Mouse (Mus musculus) megakaryocyte, embryonic 14.5 days (primary cell): ENCODE data around the gene Nosip. TPM values are rescaled to one million over a fixed set of nuclear protein-coding genes. Genes with fewer than 3 reads are reported as not detected.

Experiments
- H3K27me3 ChIP-seq: replicated peaks from 2 replicates; pipeline ENCODE3; 2012; ENCODE audit warnings: inconsistent platforms
- H3K36me3 ChIP-seq: replicated peaks from 2 replicates; pipeline ENCODE3; 2012; ENCODE audit warnings: low read length, inconsistent platforms, mixed read lengths
- H3K4me1 ChIP-seq: 2 replicates; pipeline ENCODE4 v1.6.1; 2012; ENCODE audit warnings: inconsistent platforms
- H3K4me3 ChIP-seq: replicated peaks from 2 replicates; pipeline ENCODE3; 2012; ENCODE audit warnings: moderate library complexity, mild to moderate bottlenecking, inconsistent platforms
- H3K9me3 ChIP-seq: 2 replicates; pipeline ENCODE4 v1.6.1; 2012; ENCODE audit warnings: inconsistent platforms
- FLI1 ChIP-seq: IDR thresholded peaks from 2 replicates; pipeline ENCODE4 v1.6.1; 2012; ENCODE audit warnings: low read length, inconsistent platforms, mixed read lengths
- GATA1 ChIP-seq: IDR thresholded peaks from 3 replicates; pipeline ENCODE4 v1.6.1; 2012; ENCODE audit warnings: mixed read lengths, low read length, inconsistent platforms, borderline replicate concordance
- polyA plus RNA-seq: library from polyadenylated mRNA; stranded (reverse); fragments of >175 nt; gene quantifications from 2 replicates; pipeline ENCODE4 v1.2.3, GENCODE M21; 2012; ENCODE audit warnings: low replicate concordance; ENCODE audit not compliant: insufficient read depth

Nosip gene
- polyA plus RNA-seq, 1 experiment = 150 TPM

DNA sequence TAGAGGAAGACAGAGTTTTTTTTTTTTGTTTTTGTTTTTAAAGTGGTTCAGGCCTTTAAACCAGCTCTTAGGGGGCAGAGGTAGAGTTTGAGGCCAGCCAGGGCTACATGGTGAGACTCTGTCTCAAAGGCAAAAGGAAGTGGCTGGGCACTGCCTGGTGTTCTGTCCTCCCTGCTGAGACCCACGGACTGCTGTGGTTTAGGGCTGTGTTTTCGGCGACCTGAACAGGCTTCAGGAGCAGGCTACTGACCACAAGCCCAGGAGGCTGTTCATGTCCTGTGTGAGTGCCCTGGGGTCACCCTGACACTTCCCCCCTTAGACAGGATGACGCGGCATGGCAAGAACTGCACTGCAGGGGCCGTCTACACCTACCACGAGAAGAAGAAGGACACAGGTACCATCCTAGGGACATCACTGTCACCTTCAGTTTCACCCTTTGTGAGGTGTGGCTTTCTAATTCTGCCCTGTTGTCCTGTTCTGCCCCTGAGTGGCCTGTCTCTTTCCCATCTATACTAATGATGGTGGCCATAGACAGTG, 11.0 kb downstream of the Nosip start:
- Histone ChIP-seq H3K4me3 (no peak overlapping the region), H3K27me3 (no peaks in the 10 kb centered on the region), H3K9me3 (no peaks in the 10 kb centered on the region), H3K36me3 (peaks cover 65% of the 10 kb centered on the region), H3K4me1 (peaks cover 78% of the 10 kb centered on the region)
- no peak for TF ChIP-seq GATA1
- TF ChIP-seq FLI1 = no peak

GRCm38 (mm10) chr7:45073949-45074348, 11.7 kb downstream of the Nosip start:
- Histone ChIP-seq H3K4me1 (peaks cover 75% of the 10 kb centered on the region), H3K36me3 (peaks cover 65% of the 10 kb centered on the region), H3K27me3 (no peaks in the 10 kb centered on the region), H3K4me3 (no peak overlapping the region), H3K9me3 (no peaks in the 10 kb centered on the region)
- TF ChIP-seq GATA1 (no peak), FLI1 (no peak)

DNA sequence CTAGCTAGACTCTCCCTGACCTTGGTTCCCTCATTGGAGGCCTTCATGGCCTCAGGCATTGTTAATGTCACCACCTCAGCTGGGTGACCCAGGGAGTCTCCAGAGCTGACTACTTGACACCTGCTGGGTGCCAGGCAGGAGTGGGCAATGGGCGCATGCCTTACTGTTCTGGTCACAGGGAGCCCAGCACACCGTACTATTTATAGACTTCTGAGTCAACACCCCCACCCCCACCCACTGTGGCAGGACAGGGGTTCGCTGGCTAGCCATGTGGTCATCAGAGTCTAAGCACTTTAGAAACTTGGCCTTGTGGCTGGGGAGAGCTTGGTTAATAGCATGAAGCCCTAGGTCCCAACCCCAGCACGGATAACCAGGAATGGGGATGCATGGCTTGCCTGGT, 13.2 kb downstream of the Nosip start:
- peaks cover 66% of the 10 kb centered on the region for H3K4me1 ChIP-seq
- TF ChIP-seq FLI1 (no peak), GATA1 (no peak)
- peaks cover 61% of the 10 kb centered on the region for H3K36me3 ChIP-seq
- no peaks in the 10 kb centered on the region for H3K9me3 ChIP-seq
- H3K27me3 ChIP-seq = no peaks in the 10 kb centered on the region
- H3K4me3 ChIP-seq = no peak overlapping the region

GRCm38 (mm10) chr7:45076501-45076900, 14.3 kb downstream of the Nosip start:
- H3K27me3 ChIP-seq = no peaks in the 10 kb centered on the region
- H3K9me3 ChIP-seq = peaks cover 5% of the 10 kb centered on the region; the same call in 1 of the 2 replicates
- H3K4me3 ChIP-seq = peak overlapping the region; percentile 35
- peaks cover 64% of the 10 kb centered on the region for H3K36me3 ChIP-seq
- TF ChIP-seq FLI1 (no peak), GATA1 (no peak)
- peaks cover 67% of the 10 kb centered on the region for H3K4me1 ChIP-seq

DNA sequence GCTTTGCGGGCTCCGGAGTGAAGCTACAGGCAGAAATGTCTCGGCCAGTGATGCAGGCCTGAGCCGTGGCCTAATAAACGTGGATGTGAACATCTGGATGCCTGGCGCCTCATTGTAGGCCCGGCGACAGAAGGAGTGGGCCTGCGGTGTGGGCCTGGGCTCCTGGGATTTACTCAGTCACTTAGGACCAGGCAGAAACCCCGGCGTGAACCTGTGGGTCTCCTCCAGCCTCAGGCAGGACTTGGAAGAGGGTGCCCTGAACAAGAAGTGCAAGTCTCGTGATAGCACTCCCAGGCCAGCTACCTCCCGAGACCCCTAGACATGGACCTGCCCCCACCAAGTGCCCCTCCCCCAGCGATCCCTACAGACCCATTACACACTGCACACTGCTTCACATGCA, 15.1 kb downstream of the Nosip start:
- Histone ChIP-seq H3K36me3 (peaks cover 62% of the 10 kb centered on the region), H3K4me3 (no peak overlapping the region), H3K4me1 (peaks cover 68% of the 10 kb centered on the region), H3K27me3 (no peaks in the 10 kb centered on the region), H3K9me3 (peaks cover 5% of the 10 kb centered on the region; the same call in 1 of the 2 replicates)
- TF ChIP-seq FLI1 (no peak), GATA1 (no peak)

DNA sequence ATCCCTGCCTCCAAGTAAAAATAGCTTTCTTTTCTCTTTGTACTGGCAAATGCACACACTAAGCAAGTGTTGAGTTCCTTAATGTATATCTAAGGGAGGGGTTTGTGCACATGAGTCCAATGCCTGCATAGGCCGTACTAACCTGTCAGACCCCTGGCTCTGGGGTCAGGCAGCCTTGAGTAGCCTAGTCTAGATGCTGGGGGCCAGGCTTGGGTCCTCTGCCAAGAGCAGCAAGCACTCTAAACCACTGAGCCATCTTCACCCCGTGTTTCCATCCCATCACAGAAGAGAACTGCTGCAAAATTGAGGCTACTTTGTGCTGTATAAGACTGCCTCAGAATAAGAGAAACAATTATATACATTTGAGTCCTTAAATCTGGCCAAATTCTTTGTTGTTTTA, 15.6 kb downstream of the Nosip start:
- H3K36me3 ChIP-seq = peaks cover 60% of the 10 kb centered on the region

GRCm38 (mm10) chr7:45078513-45078912, 16.3 kb downstream of the Nosip start:
- H3K27me3 ChIP-seq = no peaks in the 10 kb centered on the region
- H3K36me3 ChIP-seq = peaks cover 54% of the 10 kb centered on the region
- no peak overlapping the region for H3K4me3 ChIP-seq
- TF ChIP-seq FLI1 (no peak), GATA1 (no peak)
- H3K9me3 ChIP-seq = peaks cover 5% of the 10 kb centered on the region; the same call in 1 of the 2 replicates
- peaks cover 68% of the 10 kb centered on the region for H3K4me1 ChIP-seq

More for the DNA sequence above, 15.6 kb downstream of the Nosip start:
- peaks cover 68% of the 10 kb centered on the region for H3K4me1 ChIP-seq
- peaks cover 5% of the 10 kb centered on the region; the same call in 1 of the 2 replicates for H3K9me3 ChIP-seq
- TF ChIP-seq GATA1 = no peak
- no peak for TF ChIP-seq FLI1
- no peaks in the 10 kb centered on the region for H3K27me3 ChIP-seq
- H3K4me3 ChIP-seq = no peak overlapping the region

DNA sequence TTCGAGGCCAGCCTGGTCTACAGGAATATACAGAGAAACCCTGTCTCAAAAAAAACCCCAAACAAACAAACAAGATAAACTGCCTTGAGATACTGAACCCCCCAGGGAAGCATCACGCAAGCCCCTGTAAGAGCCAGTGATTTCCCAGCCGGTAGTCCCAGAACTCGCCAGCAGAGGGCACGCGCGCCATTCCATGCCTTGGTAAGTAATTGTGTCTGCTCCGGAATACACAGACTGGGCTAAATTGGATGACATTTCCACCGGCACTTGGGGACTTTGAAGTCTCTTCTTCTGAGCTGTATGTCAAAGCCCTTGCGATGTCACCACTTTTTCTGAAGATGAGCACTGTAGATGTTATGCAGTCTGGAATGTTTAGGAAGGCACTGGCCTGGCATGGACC, 17.6 kb downstream of the Nosip start:
- Histone ChIP-seq H3K9me3 (peaks cover 5% of the 10 kb centered on the region; the same call in 1 of the 2 replicates), H3K36me3 (peaks cover 41% of the 10 kb centered on the region), H3K27me3 (peaks cover 5% of the 10 kb centered on the region), H3K4me1 (peaks cover 65% of the 10 kb centered on the region), H3K4me3 (no peak overlapping the region)
- TF ChIP-seq GATA1 = no peak
- no peak for TF ChIP-seq FLI1

- TF ChIP-seq FLI1 (no peak), GATA1 (no peak)
- H3K27me3 ChIP-seq = peaks cover 12% of the 10 kb centered on the region
- no peak overlapping the region for H3K4me3 ChIP-seq
- peaks cover 62% of the 10 kb centered on the region for H3K4me1 ChIP-seq
- H3K9me3 ChIP-seq = peaks cover 8% of the 10 kb centered on the region
- H3K36me3 ChIP-seq = peaks cover 32% of the 10 kb centered on the region
Measured at GRCm38 (mm10) chr7:45081016-45081415, 18.8 kb downstream of the Nosip start.

GRCm38 (mm10) chr7:45082401-45083299, 20.4 kb downstream of the Nosip start:
- H3K9me3 ChIP-seq = peaks cover 14% of the 10 kb centered on the region
- peaks cover 73% of the 10 kb centered on the region for H3K4me1 ChIP-seq
- TF ChIP-seq GATA1 (no peak), FLI1 (0 out of 2 replicates have a peak, but pooled peaks have one; percentile 38)
- peaks cover 26% of the 10 kb centered on the region for H3K27me3 ChIP-seq
- peaks cover 21% of the 10 kb centered on the region for H3K36me3 ChIP-seq
- H3K4me3 ChIP-seq = peak overlapping the region; percentile 87
